Mouse (Mus musculus): ENCODE measurements around the gene A930009A15Rik. TPM values are rescaled to one million over a fixed set of nuclear protein-coding genes. Genes with fewer than 3 reads are reported as not detected.

The A930009A15Rik gene
- polyA plus RNA-seq, 1 experiment: 7.1 TPM

DNA sequence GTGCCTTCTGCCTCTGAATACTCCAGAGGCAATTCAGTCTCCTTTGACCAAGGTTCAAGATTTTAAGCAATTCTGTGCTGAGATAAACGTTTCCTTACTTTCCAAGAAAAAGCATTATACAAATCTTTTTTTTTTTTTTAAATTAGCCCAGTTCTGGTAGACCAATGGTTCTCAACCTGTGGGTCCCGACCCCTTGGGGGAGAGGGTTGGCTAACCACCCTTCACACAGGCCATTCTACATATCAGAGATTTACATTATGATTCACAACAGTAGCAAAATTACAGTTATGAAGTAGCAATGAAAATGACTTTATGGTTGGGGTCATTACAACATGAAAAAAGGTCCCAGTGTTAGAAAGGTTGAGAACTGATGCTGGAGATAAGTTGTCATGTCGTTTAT is 18.7 kb upstream of the A930009A15Rik start:
- TF ChIP-seq CTCF (IDR thresholded peaks at IDR 0.05; ENCODE audit: control insufficient read depth, insufficient read depth, low read length): no peak
- no peak overlapping the region for H3K27ac ChIP-seq (ENCODE audit: control insufficient read depth, insufficient read depth, low read depth, low read length, poor library complexity)
- no peak overlapping the region for H3K4me3 ChIP-seq (replicated peaks; ENCODE audit: control insufficient read depth, low read depth, low read length)
- WGBS: 61% methylated on average over 3 of the region's 3 CpGs
- no peaks in the 10 kb centered on the region for H3K4me1 ChIP-seq (ENCODE audit: control insufficient read depth, insufficient read depth, low read length)

DNA sequence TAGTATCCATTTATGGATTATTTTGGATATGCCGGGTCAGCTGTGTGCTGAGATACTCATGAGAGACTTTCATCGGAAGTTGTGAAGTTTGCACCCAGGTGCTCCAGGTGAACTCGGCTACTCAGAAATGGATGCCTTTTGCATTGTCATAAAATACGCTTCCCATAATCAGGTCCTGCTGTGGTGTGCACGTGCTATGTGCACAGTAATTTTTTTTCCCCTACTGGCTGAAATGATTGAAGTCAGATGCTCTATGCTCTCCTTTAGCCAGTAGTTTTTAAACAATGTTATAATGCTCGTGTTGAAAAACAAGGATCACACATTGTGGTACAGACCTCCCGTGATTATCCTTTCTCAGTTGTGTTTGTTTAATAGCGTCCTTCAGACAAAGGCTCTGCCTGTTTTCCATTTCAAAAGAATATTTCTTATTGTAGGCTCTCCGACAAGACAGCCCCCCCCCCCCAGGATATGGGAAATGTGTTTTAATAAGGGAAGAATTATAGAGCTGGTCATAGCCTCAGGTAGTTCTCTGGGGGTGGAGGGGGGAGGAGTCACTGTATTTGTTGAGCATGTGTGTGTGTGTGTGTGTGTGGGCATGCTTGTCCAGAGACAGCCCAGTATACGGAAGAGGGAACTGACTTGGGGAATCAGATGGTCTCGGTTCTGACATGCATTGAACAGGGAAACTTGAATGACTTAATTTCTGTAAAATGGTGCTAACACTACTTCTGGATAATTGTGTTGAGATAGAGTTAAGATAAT is 16.3 kb upstream of the A930009A15Rik start:
- 86% methylated on average over 11 of the region's 11 CpGs for WGBS
- TF ChIP-seq POLR2A (IDR thresholded peaks at IDR 0.05; ENCODE audit: borderline replicate concordance, control insufficient read depth, low read depth, low read length) (no peak), CTCF (IDR thresholded peaks at IDR 0.05; ENCODE audit: control insufficient read depth, insufficient read depth, low read length) (no peak)

DNA sequence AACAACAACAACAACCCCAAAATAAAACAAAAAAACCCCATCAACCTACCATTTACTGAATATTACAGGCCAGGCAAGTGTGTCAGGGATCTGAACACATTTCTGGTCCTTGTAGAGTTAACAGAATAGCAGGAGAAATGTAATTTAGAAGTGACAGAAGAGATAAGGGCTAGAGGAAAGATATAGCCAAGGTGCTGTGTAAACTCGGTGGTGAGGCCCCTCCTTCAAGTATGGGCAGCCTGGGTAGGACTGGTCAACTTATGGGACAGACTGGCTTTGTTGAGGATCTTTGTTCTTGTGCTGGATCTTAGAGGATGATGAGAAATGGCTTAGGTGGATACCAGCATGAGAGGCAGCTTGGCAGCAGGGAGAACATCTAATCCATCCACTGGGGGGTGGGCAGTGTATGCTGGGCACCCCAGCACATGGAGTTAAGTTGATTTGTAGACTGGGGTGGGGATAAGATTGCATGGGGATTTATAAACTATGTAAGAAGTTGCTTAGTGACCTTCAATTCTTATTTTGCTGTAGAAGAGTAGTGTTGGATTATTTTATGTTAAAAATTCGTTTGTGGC is 14.5 kb upstream of the A930009A15Rik start:
- Histone ChIP-seq H3K27ac (ENCODE audit: control insufficient read depth, insufficient read depth, low read depth, low read length, poor library complexity) (no peak overlapping the region), H3K4me1 (ENCODE audit: control insufficient read depth, insufficient read depth, low read length) (no peaks in the 10 kb centered on the region), H3K4me3 (replicated peaks; ENCODE audit: control insufficient read depth, low read depth, low read length) (no peak overlapping the region)
- WGBS: 44% methylated on average over 2 of the region's 2 CpGs
- no peak for TF ChIP-seq CTCF (IDR thresholded peaks at IDR 0.05; ENCODE audit: control insufficient read depth, insufficient read depth, low read length)
- no peak for TF ChIP-seq POLR2A (IDR thresholded peaks at IDR 0.05; ENCODE audit: borderline replicate concordance, control insufficient read depth, low read depth, low read length)

More for the DNA sequence above, 16.3 kb upstream of the A930009A15Rik start:
- Histone ChIP-seq H3K27ac (ENCODE audit: control insufficient read depth, insufficient read depth, low read depth, low read length, poor library complexity) (no peak overlapping the region), H3K4me1 (ENCODE audit: control insufficient read depth, insufficient read depth, low read length) (no peaks in the 10 kb centered on the region), H3K4me3 (replicated peaks; ENCODE audit: control insufficient read depth, low read depth, low read length) (no peak overlapping the region)

DNA sequence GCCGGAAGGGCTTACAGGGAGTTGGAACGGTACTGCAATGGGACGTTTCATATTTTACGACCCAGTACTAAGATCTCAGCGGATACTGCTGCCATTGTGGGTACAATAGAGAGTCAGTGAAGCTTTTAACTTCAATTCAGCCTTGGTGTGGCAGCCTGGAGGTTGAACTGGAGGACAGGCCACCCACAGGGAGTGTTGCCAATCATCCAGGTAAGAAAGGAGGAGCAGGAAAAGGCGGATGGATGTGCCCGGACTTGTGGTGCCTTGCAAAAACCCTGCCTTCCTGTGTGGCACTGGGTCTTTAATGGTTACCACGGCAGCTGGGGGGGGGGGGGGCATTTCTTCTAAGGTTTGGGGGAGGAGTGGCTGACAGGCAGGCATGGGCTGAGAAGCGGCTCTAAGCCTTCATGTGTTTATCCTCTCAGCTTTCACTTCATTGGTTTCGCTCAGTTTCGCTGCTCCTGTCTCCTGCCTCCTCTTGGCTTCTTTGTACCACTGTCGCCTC is 13.0 kb upstream of the A930009A15Rik start:
- Histone ChIP-seq H3K4me1 (ENCODE audit: control insufficient read depth, insufficient read depth, low read length) (no peaks in the 10 kb centered on the region), H3K27ac (ENCODE audit: control insufficient read depth, insufficient read depth, low read depth, low read length, poor library complexity) (no peak overlapping the region), H3K4me3 (replicated peaks; ENCODE audit: control insufficient read depth, low read depth, low read length) (no peak overlapping the region)
- no peak for TF ChIP-seq POLR2A (IDR thresholded peaks at IDR 0.05; ENCODE audit: borderline replicate concordance, control insufficient read depth, low read depth, low read length)
- TF ChIP-seq CTCF (IDR thresholded peaks at IDR 0.05; ENCODE audit: control insufficient read depth, insufficient read depth, low read length): no peak
- WGBS: 62% methylated on average over 12 of the region's 12 CpGs

DNA sequence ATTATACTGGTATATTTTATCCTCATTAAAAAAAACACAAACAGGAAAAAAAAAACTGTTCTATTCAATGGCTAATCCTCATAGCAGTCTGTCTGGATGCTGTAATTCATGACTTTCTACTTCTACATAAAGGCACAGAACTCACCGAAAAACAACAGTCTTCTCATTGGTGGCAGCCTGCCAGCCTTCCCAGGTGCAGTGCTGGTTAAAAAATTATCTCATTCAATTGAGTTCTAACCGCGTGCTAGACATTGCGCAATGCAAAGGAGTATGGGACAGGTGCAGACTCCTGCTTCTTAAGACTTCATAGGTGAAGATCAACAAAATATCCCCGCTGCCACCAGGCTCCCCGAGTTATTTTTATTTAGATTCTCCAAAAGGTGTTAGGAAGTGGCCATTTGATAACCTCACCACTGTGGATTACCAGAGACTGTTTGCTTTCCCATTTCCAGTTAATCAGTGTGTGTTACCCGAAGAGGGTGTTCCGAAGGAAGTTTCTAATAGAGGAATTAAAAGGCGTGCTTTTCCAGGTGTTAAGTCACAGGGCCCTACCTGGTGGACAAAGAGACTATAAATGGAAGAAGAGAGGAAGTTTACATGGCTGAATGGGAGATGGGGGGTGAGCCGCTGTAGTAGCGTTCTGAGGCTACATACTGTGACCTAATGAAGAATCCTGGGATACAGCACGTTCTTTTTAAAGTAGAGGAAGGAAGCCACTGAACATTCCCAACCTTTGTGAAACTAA is 8.5 kb upstream of the A930009A15Rik start:
- no peaks in the 10 kb centered on the region for H3K4me1 ChIP-seq (ENCODE audit: control insufficient read depth, insufficient read depth, low read length)
- no peak overlapping the region for H3K4me3 ChIP-seq (replicated peaks; ENCODE audit: control insufficient read depth, low read depth, low read length)
- WGBS: 55% methylated on average over 12 of the region's 12 CpGs
- TF ChIP-seq POLR2A (IDR thresholded peaks at IDR 0.05; ENCODE audit: borderline replicate concordance, control insufficient read depth, low read depth, low read length): no peak
- TF ChIP-seq CTCF (IDR thresholded peaks at IDR 0.05; ENCODE audit: control insufficient read depth, insufficient read depth, low read length): no peak
- no peak overlapping the region for H3K27ac ChIP-seq (ENCODE audit: control insufficient read depth, insufficient read depth, low read depth, low read length, poor library complexity)

DNA sequence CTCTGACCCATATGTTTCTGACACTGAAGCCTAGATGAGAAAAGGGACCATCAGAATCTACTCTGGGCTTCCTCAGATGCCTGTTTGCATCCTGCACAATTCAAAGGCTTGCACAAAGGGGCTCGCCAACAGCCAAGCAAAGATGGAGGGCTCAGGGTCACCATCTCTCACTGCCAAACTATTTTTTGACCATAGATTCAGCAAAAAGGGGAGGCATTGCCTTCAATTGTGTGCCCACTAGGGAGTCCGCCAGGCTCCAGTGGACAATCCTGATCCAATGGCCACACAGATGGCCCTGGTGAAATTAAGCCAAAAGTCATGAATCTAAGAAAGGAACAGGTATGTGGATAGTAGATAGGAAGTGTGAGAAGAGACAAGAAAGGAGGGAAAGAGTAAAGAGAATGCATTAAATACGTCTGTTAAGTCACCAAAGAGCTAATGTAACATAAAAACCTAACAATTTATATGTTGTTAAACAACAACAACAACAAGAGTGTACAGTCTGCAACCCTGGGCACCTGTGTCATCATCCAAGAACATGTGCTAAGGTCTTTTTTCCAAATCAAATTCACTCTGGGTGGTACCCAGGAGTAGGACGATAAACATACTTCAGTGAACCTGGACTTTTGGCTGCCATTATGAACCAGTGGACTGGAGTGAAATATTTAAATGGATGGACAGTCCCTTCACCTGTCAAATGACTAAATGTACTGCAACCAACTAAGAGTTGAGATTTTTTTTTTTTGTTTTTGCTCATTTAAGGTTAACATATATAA is 6.7 kb upstream of the A930009A15Rik start:
- TF ChIP-seq POLR2A (IDR thresholded peaks at IDR 0.05; ENCODE audit: borderline replicate concordance, control insufficient read depth, low read depth, low read length) (no peak), CTCF (IDR thresholded peaks at IDR 0.05; ENCODE audit: control insufficient read depth, insufficient read depth, low read length) (no peak)
- Histone ChIP-seq H3K4me3 (replicated peaks; ENCODE audit: control insufficient read depth, low read depth, low read length) (no peak overlapping the region), H3K27ac (ENCODE audit: control insufficient read depth, insufficient read depth, low read depth, low read length, poor library complexity) (no peak overlapping the region), H3K4me1 (ENCODE audit: control insufficient read depth, insufficient read depth, low read length) (no peaks in the 10 kb centered on the region)
- WGBS: 80% methylated on average over 4 of the region's 4 CpGs

DNA sequence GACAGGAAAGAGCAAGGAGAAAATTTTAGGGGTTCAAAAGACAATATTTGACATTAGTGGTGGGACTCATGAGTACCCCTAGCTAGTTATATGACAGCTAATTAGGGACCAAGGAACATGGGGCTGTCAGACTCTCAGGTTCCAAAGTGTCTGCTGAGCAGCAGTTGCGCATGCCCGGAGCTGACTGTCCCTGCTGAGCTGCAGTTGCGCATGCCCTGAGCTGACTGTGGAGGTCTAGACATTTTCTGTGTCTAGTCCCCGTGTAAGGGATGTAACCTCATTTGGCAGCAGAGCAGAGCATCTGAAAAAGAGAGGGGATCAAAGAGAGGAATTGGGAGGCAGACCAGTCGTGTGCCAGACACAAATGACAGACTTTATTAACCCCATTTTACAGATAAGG is 5.8 kb upstream of the A930009A15Rik start:
- WGBS: 76% methylated on average over 5 of the region's 5 CpGs
- H3K4me1 ChIP-seq (ENCODE audit: control insufficient read depth, insufficient read depth, low read length): no peaks in the 10 kb centered on the region
- no peak overlapping the region for H3K4me3 ChIP-seq (replicated peaks; ENCODE audit: control insufficient read depth, low read depth, low read length)
- H3K27ac ChIP-seq (ENCODE audit: control insufficient read depth, insufficient read depth, low read depth, low read length, poor library complexity): no peak overlapping the region
- TF ChIP-seq POLR2A (IDR thresholded peaks at IDR 0.05; ENCODE audit: borderline replicate concordance, control insufficient read depth, low read depth, low read length) (no peak), CTCF (IDR thresholded peaks at IDR 0.05; ENCODE audit: control insufficient read depth, insufficient read depth, low read length) (no peak)
